Mouse (Mus musculus) ES-Bruce4 (cell line): ENCODE results near the gene Ntan1. TPM values are rescaled to one million over a fixed set of nuclear protein-coding genes. Genes with fewer than 3 reads are reported as not detected.
A peak's percentile ranks its signal among the peaks of the same experiment; 100 is the strongest.

Experiments
- H3K27ac ChIP-seq: 2 replicates; pipeline ENCODE4 v1.5.1; 2012; ENCODE audit warnings: low read length, inconsistent platforms; ENCODE audit not compliant: insufficient read depth
- H3K27me3 ChIP-seq: 2 replicates; pipeline ENCODE4 v1.6.1; 2012; ENCODE audit warnings: mild to moderate bottlenecking, low read length, inconsistent platforms; ENCODE audit not compliant: control insufficient read depth, poor library complexity, insufficient read depth, severe bottlenecking
- H3K36me3 ChIP-seq: 2 replicates; pipeline ENCODE4 v1.6.1; 2012; ENCODE audit warnings: inconsistent platforms, mild to moderate bottlenecking, low read length, moderate library complexity; ENCODE audit not compliant: control insufficient read depth, poor library complexity, insufficient read depth, severe bottlenecking
- H3K4me1 ChIP-seq: one replicate; pipeline ENCODE4 v1.8.1; 2011; ENCODE audit warnings: low read length; ENCODE audit not compliant: control insufficient read depth, insufficient read depth
- H3K4me3 ChIP-seq: 2 replicates; pipeline ENCODE4 v1.5.1; 2011; ENCODE audit warnings: low read depth, mild to moderate bottlenecking, low read length
- H3K9ac ChIP-seq: 2 replicates; pipeline ENCODE4 v1.6.1; 2012; ENCODE audit warnings: low read depth, mild to moderate bottlenecking, inconsistent platforms; ENCODE audit not compliant: poor library complexity, severe bottlenecking
- H3K9me3 ChIP-seq: replicated peaks from 2 replicates; pipeline ENCODE4 v1.6.1; 2012; ENCODE audit warnings: mild to moderate bottlenecking, low read length, inconsistent platforms; ENCODE audit not compliant: control insufficient read depth, poor library complexity, insufficient read depth, severe bottlenecking
- CTCF ChIP-seq: IDR thresholded peaks from one replicate; pipeline ENCODE4 v1.8.1; 2011; ENCODE audit warnings: low read depth, low read length
- EP300 ChIP-seq: IDR thresholded peaks from 2 replicates; pipeline ENCODE4 v1.6.1; 2011; ENCODE audit warnings: low read depth, low read length; ENCODE audit not compliant: insufficient read depth
- POLR2A ChIP-seq: IDR thresholded peaks from one replicate; pipeline ENCODE4 v1.8.1; 2011; ENCODE audit warnings: low read length; ENCODE audit not compliant: insufficient read depth
- polyA plus RNA-seq: library from polyadenylated mRNA; stranded (reverse); fragments of >200 nt; gene quantifications from 2 replicates; pipeline ENCODE4 v1.2.4, GENCODE M21; 2011; ENCODE audit warnings: low read depth; ENCODE audit not compliant: missing spikeins, insufficient read depth, insufficient read length

The Ntan1 gene
- polyA plus RNA-seq, 1 experiment: 57.6 TPM

GRCm38 (mm10) chr16:13825781-13826490 is 7.3 kb downstream of the Ntan1 start:
- no peaks in the 10 kb centered on the region for H3K9me3 ChIP-seq
- no peak overlapping the region for H3K4me3 ChIP-seq
- peaks cover 9% of the 10 kb centered on the region; the same call in 1 of the 2 replicates for H3K36me3 ChIP-seq
- H3K4me1 ChIP-seq: no peaks in the 10 kb centered on the region
- TF ChIP-seq POLR2A: no peak
- no peak for TF ChIP-seq EP300
- no peak for TF ChIP-seq CTCF
- H3K9ac ChIP-seq: no peak overlapping the region
- H3K27me3 ChIP-seq: no peaks in the 10 kb centered on the region
- no peak overlapping the region for H3K27ac ChIP-seq

DNA sequence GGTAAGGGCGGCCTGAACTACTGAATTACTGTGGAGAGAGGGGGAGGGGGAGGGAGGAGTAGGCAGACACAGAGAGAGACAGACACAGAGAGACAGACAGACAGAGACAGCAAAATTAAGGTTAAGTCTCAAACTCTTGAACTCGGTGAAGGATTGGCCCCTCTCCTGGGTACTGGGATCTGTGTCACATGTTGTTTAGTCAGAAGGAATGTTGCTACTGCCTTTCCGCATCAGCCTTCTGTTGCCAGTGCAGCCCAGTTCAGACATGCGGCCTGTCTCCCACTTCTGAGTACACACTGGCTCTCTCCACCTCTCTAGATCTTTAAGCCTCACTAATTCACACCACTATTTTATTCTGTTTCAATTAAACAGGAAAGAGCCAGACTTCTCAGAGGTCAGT is 7.9 kb downstream of the Ntan1 start:
- Histone ChIP-seq H3K9me3 (no peaks in the 10 kb centered on the region), H3K4me1 (no peaks in the 10 kb centered on the region), H3K4me3 (no peak overlapping the region), H3K36me3 (peaks cover 12% of the 10 kb centered on the region), H3K9ac (no peak overlapping the region), H3K27ac (no peak overlapping the region), H3K27me3 (no peaks in the 10 kb centered on the region)
- TF ChIP-seq CTCF (no peak), EP300 (no peak), POLR2A (no peak)

- no peak overlapping the region for H3K4me3 ChIP-seq
- H3K36me3 ChIP-seq: peaks cover 29% of the 10 kb centered on the region
- TF ChIP-seq CTCF (peak; percentile 37), EP300 (no peak), POLR2A (no peak)
Observed at GRCm38 (mm10) chr16:13830444-13830843, 11.8 kb downstream of the Ntan1 start.

GRCm38 (mm10) chr16:13831606-13832005 is 13.0 kb downstream of the Ntan1 start:
- Histone ChIP-seq H3K4me3 (no peak overlapping the region), H3K27ac (no peak overlapping the region), H3K27me3 (no peaks in the 10 kb centered on the region), H3K9me3 (no peaks in the 10 kb centered on the region), H3K9ac (no peak overlapping the region), H3K4me1 (no peaks in the 10 kb centered on the region), H3K36me3 (peaks cover 35% of the 10 kb centered on the region)
- TF ChIP-seq EP300: no peak
- TF ChIP-seq CTCF: no peak
- TF ChIP-seq POLR2A: no peak

More at GRCm38 (mm10) chr16:13830444-13830843, 11.8 kb downstream of the Ntan1 start:
- H3K27me3 ChIP-seq: no peaks in the 10 kb centered on the region
- no peak overlapping the region for H3K27ac ChIP-seq
- no peaks in the 10 kb centered on the region for H3K4me1 ChIP-seq
- H3K9me3 ChIP-seq: no peaks in the 10 kb centered on the region
- no peak overlapping the region for H3K9ac ChIP-seq

DNA sequence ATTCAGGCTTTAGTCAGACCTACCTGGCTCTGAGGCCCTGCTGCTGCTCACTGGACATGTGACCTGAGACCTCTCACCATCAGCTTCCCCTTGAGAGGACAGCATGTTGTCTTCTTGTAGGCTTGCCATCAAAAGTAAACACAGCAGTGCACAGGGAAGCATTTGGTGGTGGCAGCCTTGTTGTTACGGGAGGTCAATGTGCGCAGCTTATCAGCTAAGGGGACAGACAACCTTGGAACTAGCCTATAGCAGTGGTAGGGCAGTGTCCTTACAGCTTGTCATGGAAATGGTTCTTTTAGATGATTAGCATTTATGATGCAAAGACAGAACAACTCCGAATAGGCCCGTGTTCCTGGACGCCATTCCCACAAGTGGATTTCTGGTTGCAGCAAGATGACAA is 15.7 kb downstream of the Ntan1 start:
- peaks cover 47% of the 10 kb centered on the region for H3K36me3 ChIP-seq
- H3K27ac ChIP-seq: no peak overlapping the region
- H3K4me3 ChIP-seq: no peak overlapping the region
- H3K27me3 ChIP-seq: no peaks in the 10 kb centered on the region
- H3K9me3 ChIP-seq: no peaks in the 10 kb centered on the region
- no peak overlapping the region for H3K9ac ChIP-seq
- no peaks in the 10 kb centered on the region for H3K4me1 ChIP-seq
- TF ChIP-seq POLR2A: no peak

DNA sequence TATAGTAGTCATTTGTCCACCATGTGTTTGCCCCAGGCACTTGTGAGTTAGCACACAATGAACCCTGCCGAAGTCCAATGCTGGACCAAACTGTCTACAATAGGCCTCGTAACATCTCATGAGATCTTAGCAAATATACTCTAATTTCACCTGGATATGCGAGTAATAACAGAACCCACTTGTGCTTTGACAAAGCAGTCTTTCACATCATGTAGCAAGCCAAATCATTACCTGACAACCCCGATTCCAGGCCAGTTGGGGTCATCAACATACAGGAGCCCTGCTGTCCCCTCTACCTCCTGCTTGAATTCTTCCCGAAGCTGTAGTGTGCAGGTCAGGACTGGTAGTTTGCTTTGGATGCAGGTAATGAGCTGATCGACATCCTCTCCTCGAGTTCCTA is 21.4 kb downstream of the Ntan1 start:
- Histone ChIP-seq H3K27me3 (no peaks in the 10 kb centered on the region), H3K4me3 (no peak overlapping the region), H3K4me1 (no peaks in the 10 kb centered on the region), H3K36me3 (peaks cover 35% of the 10 kb centered on the region), H3K27ac (no peak overlapping the region), H3K9me3 (no peaks in the 10 kb centered on the region), H3K9ac (no peak overlapping the region)
- TF ChIP-seq CTCF: no peak
- TF ChIP-seq POLR2A: no peak
- no peak for TF ChIP-seq EP300
